Mouse (Mus musculus) layer of hippocampus, adult 9-10 months (tissue): ENCODE measurements at regions not wholly inside any gene's neighbourhood (a gene's known extent, or its start where the extent isn't known, plus 50 kb on each side); places are given as distances from the start of the nearest gene placed in this dataset.

Experiments
- DNase-seq: peaks from one replicate; pipeline ENCODE4 v3.0.0; 2022; ENCODE audit warnings: low spot score

- no peak for DNase-seq
These were observed 198.9 kb upstream of the Trib2 start for GRCm38 (mm10) chr12:16015596-16015995.

GRCm38 (mm10) chr12:16014679-16015078, 198.0 kb upstream of the Trib2 start:
- no peak for DNase-seq

GRCm38 (mm10) chr12:16013861-16014630, 197.3 kb upstream of the Trib2 start:
- no peak for DNase-seq

GRCm38 (mm10) chr12:16013354-16013753, 196.6 kb upstream of the Trib2 start:
- DNase-seq, result no peak

- no peak for DNase-seq
These were observed 195.4 kb upstream of the Trib2 start for GRCm38 (mm10) chr12:16012081-16012480.

- peak; percentile 9 for DNase-seq
These were observed 193.3 kb upstream of the Trib2 start for GRCm38 (mm10) chr12:16009822-16010620.

- no peak for DNase-seq
These were observed 192.2 kb upstream of the Trib2 start for GRCm38 (mm10) chr12:16008763-16009515.

- DNase-seq, result no peak
These were observed 191.5 kb upstream of the Trib2 start for GRCm38 (mm10) chr12:16008261-16008660.

- DNase-seq, result peak; percentile 13
These were observed 190.0 kb upstream of the Trib2 start for GRCm38 (mm10) chr12:16006688-16007087.

GRCm38 (mm10) chr12:16006286-16006685, 189.6 kb upstream of the Trib2 start:
- DNase-seq, result no peak

- no peak for DNase-seq
These were observed 185.1 kb upstream of the Trib2 start for GRCm38 (mm10) chr12:16001811-16002210.

- no peak for DNase-seq
These were observed 184.5 kb upstream of the Trib2 start for GRCm38 (mm10) chr12:16001225-16001624.

- no peak for DNase-seq
These were observed 181.6 kb upstream of the Trib2 start for GRCm38 (mm10) chr12:15998331-15998730.

- DNase-seq, result no peak
These were observed 177.1 kb upstream of the Trib2 start for GRCm38 (mm10) chr12:15993866-15994265.

- no peak for DNase-seq
These were observed 169.6 kb upstream of the Trib2 start for GRCm38 (mm10) chr12:15986351-15986750.

GRCm38 (mm10) chr12:15985649-15986048, 168.9 kb upstream of the Trib2 start:
- no peak for DNase-seq

- DNase-seq, result no peak
These were observed 167.0 kb upstream of the Trib2 start for GRCm38 (mm10) chr12:15983591-15984300.

- no peak for DNase-seq
These were observed 165.0 kb upstream of the Trib2 start for GRCm38 (mm10) chr12:15981741-15982140.

GRCm38 (mm10) chr12:15979233-15979632, 162.5 kb upstream of the Trib2 start:
- DNase-seq, result no peak

GRCm38 (mm10) chr12:15971786-15972185, 155.1 kb upstream of the Trib2 start:
- no peak for DNase-seq

- no peak for DNase-seq
These were observed 153.5 kb upstream of the Trib2 start for GRCm38 (mm10) chr12:15970262-15970661.

- DNase-seq, result no peak
These were observed 150.9 kb upstream of the Trib2 start for GRCm38 (mm10) chr12:15967550-15968102.
